ENCODE assay signal across 14 mouse cellular contexts in genomic region chr2:165793283-165793638, GRCm38 (mm10).
DNase-seq lines count a peak whose midpoint lies in the region; ATAC-seq and TF ChIP-seq lines count a peak whose summit lies in the region.
"Had no signal": no experiment of that assay in that cellular context is flagged by ENCODE, and none has a peak within 500 bp of the region (broad histone marks: within the 10 kb centered on the region; RNA-seq: fewer than 3 reads in every experiment).

No protein-coding gene starts in this region.

- peak; percentile 26 for DNase-seq in A20 (ENCODE audit: low read depth, low spot score)
- no peak for DNase-seq in G1E (ENCODE audit: low spot score)
- DNase-seq in naive thymus-derived CD4-positive, alpha-beta T cell, adult 2 months (ENCODE audit: low read depth): peak; percentile 79
- DNase-seq in heart, adult 11 months: no peak
- no peak for DNase-seq in gastrocnemius, postnatal 25 days
- no peak for DNase-seq in urinary bladder, adult 18-20 months (ENCODE audit: low spot score in 2 of 2)
- DNase-seq: cerebellum, adult 9-11 months; lung, adult 18-20 months had no signal

- no peaks in the 10 kb centered on the region for H3K27me3 ChIP-seq in G1E (ENCODE audit: insufficient read depth, low read length)

- peaks cover 92% of the 10 kb centered on the region for H3K36me3 ChIP-seq in G1E (replicated peaks)

- H3K4me1 ChIP-seq in G1E (ENCODE audit: insufficient read depth, low read depth, low read length): peaks cover 14% of the 10 kb centered on the region

- no peaks in the 10 kb centered on the region for H3K9me3 ChIP-seq in G1E (replicated peaks)
- H3K9me3 ChIP-seq: forebrain, embryonic 10.5 days had no signal

- ATAC-seq in G1E (ENCODE audit: extremely low read depth, insufficient number of reproducible peaks, low FRiP score, poor library complexity, severe bottlenecking): peak; percentile 38; the same call in 1 of the 2 replicates
- peak; percentile 84 for ATAC-seq in inflammation-experienced regulatory T-cells, adult 6 months
- no peak for ATAC-seq in monocyte, adult 5-6 weeks (replicated peaks; ENCODE audit: insufficient number of reproducible peaks, low FRiP score, low TSS enrichment, poor library complexity, severe bottlenecking)
- ATAC-seq: intestine, embryonic 16.5 days had no signal

- TF ChIP-seq CTCF in G1E (IDR thresholded peaks at IDR 0.05; ENCODE audit: low read depth, low read length): no peak

- H3K4me3 ChIP-seq in G1E (ENCODE audit: low read depth, low read length): no peak overlapping the region
- H3K4me3 ChIP-seq: forebrain, embryonic 10.5 days; layer of hippocampus, adult 2 months; myocyte had no signal

Comparison
In these comparisons a context has a peak if more than half of its experiments do, and no peak if none do; other contexts are left out.
1. DNase-seq: peak in A20 (single experiment) and naive thymus-derived CD4-positive, alpha-beta T cell, adult 2 months (single experiment); none in G1E (single experiment), heart, adult 11 months (single experiment), gastrocnemius, postnatal 25 days (single experiment) and urinary bladder, adult 18-20 months (0 of 2).